Mouse (Mus musculus): ENCODE data around the gene Tmem108. TPM values are rescaled to one million over a fixed set of nuclear protein-coding genes. Genes with fewer than 3 reads are reported as not detected.

The Tmem108 gene
- total RNA-seq, 2 experiments from 2014 or later = not detected

- DNase-seq (ENCODE audit: low spot score) = no peak
Measured at GRCm38 (mm10) chr9:103636847-103637246, 124.8 kb downstream of the Tmem108 start.

GRCm38 (mm10) chr9:103628861-103629469 lies 132.7 kb downstream of the Tmem108 start:
- DNase-seq (ENCODE audit: low spot score) = no peak

- DNase-seq (ENCODE audit: low spot score) = no peak
Measured at GRCm38 (mm10) chr9:103627404-103627900, 134.2 kb downstream of the Tmem108 start.

- no peak for DNase-seq (ENCODE audit: low spot score)
Measured at GRCm38 (mm10) chr9:103626156-103626555, 135.5 kb downstream of the Tmem108 start.

DNA sequence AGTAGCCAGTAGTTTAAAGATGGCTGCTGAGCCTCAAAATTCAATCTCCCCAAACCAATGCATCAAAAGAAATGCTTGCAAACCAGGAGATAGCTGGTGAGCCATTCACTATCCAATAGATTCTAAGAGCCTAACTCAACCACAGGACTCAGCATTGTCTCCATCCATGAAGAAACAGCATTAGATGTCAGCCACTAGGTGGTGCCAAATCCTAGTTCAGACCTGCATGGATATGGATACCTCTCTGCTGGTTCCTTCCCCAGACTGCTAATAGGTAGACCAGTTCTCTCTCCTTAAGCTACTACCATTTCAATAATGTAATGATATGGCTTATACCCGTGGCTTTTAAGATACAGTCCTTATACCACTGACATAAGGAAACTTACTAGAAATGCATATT lies 137.0 kb downstream of the Tmem108 start:
- DNase-seq (ENCODE audit: low spot score) = peak; percentile 17

- no peak for DNase-seq (ENCODE audit: low spot score)
Measured at GRCm38 (mm10) chr9:103623560-103624316, 137.9 kb downstream of the Tmem108 start.

GRCm38 (mm10) chr9:103622988-103623387 lies 138.6 kb downstream of the Tmem108 start:
- DNase-seq (ENCODE audit: low spot score) = no peak

DNA sequence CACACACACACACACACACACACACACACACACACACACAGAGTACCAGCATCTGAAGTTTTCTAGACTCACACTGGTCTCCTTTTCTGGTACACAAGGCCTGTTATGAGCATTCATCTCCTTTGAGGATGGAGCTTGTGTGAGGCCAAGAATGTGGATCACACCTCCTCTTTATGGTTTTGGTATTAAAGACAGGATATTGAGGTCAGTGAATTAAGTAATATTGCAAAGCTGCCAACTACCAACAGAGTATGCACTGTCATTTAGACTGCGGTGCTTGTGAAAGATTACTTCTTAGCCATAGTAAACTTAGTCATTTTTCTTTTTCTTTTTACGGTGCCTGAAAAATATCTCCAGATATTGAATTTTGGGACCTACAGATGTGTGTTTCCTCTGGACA lies 139.8 kb downstream of the Tmem108 start:
- no peak for DNase-seq (ENCODE audit: low spot score)

DNA sequence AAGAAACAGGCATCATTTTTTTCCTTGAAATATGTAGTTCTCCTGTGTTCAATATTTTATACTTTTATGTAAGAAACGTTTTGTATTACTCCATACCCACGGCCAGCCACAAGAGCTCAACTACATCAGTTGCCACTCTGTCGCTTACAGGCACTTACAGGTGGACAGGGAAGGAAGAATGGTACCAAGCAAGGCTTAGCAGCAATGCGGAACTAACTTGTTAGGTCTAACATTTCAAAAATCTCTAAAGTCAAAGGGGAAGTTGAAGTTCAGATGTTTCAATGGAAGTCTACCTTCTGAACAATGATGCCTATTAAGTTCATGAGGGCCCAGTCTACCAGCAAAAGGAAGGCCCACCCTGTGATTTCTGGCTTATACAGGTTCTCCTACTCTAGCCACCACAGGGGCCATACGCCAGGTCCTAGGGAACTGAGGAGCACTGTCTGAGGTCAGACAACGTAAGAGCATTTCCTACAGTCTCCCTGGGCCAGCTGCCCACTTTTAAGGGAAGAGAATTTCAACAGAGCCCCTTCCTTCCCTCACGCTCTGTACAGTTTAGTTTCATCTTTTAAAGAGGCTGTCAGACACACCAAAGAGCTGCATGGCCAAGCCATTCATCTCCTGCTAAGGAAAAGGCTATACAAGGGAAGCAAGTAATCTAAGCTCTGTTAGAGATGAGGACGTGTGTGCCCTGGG lies 141.0 kb downstream of the Tmem108 start:
- no peak for DNase-seq (ENCODE audit: low spot score)

DNA sequence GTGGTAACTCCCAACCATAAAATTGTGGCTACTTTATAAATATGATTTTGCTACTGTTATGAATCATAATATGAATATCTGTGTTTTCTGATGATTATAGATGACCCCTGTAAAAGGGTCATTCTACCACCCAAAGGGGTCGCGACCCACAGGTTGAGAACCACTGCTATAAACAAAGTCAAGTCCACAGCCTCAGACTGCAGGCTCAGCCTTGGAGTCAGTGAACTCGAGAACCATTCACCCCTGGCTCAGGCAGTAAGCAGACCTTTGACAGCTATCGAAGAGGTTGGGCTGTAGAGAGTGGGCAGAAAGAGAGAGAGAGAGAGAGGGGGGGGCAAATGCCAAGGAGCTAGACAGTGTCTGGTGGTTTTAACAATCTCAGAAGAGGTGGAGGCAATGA lies 147.4 kb downstream of the Tmem108 start:
- no peak for DNase-seq (ENCODE audit: low spot score)

GRCm38 (mm10) chr9:103608161-103609058 lies 153.2 kb downstream of the Tmem108 start:
- no peak for DNase-seq (ENCODE audit: low spot score)

- DNase-seq (ENCODE audit: low spot score) = no peak
Measured at GRCm38 (mm10) chr9:103606056-103606455, 155.6 kb downstream of the Tmem108 start.

DNA sequence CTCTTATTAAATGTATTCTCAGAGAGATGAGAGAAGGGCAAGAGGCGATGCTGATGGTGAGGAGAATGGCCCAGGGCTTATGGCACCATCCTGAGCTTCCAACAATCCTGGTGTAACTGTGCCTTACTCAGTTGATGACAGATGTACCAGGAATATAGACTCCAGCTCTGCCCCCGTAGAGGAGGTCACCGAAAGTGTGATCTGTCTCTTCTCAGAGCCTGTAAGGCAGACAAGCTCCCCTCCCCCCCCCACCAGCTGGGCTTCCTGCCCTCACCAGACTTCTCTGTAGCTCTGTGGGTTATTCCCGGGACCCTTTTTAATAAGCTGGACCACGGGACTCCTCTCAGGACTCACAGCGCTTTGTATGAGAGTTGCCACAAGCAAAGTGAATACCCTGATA lies 157.8 kb downstream of the Tmem108 start:
- DNase-seq (ENCODE audit: low spot score) = no peak

DNA sequence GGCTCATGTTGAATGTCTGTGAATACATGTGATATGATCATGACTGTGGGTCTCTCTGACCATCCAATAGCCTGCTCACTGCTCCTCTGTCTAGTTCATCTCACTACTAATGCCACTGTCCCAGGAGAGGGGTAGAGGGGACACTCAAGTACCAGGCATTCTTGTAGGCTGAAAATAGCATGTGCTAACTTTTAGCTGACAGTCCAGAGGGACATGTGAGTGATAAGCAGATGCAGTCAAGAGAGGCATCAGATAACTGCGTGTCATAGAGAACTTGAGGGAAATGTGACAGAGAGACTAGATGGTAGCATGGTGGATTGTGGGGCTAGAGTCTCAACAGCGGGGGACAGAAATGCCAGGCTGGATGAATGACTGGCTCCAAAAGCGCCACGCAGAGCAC lies 159.8 kb downstream of the Tmem108 start:
- DNase-seq (ENCODE audit: low spot score) = no peak

- DNase-seq (ENCODE audit: low spot score) = no peak
Measured at GRCm38 (mm10) chr9:103600834-103601233, 160.8 kb downstream of the Tmem108 start.

- DNase-seq (ENCODE audit: low spot score) = no peak
Measured at GRCm38 (mm10) chr9:103599908-103600307, 161.7 kb downstream of the Tmem108 start.

DNA sequence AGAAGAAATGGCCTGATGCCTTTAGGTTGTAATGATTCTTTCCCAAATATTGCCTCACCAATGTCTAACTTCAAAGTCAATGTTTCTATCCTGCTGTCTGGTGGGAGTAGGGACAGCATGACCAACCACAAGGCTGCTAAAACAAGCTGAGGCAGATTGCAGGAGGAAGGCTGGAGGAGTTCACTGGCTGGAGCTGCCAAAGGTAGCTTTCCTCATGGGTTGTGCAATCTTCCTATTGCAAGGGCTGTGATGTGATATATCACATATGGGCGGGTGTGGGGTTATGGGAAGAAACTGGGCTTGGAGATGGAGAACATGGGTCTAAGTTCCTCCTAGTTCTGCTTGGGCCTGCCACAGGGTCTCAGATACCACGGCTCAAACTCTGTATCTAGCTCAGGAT lies 163.8 kb downstream of the Tmem108 start:
- no peak for DNase-seq (ENCODE audit: low spot score)

- DNase-seq (ENCODE audit: low spot score) = no peak
Measured at GRCm38 (mm10) chr9:103595190-103595837, 166.3 kb downstream of the Tmem108 start.

DNA sequence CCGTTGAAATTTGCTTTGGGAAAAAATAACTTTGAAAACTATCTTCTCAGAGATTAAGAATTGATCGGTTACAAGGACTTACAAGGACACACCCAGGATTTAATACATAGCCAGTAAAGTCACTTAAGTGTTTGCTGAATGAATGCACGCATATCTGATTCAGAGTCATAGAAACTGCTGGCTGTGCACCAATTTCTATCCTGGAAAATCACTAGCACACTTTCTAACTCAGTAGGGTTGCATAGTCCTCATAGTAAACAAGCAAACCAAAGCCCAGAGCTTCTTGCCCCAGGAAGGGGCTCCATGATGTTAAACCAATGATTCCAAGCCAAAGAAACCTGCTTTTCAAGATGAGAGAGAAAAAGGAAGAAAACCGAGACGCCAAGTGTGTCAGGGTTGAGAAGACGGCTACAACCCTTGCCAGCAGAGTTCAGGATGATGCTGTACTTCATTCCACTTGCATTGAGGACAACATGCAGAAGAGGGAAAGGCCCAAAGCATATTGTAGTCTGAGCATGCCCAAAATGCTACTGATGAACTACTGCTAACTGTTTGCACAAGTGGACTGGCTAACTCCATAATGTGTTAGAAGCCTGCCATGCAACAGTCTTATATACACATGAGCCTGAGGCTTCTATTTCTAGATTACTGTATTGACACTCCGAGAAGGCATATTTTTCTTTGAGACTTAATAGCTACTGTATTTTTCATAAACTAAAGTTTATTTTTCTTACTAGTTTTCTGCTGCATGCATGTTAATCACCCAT lies 167.0 kb downstream of the Tmem108 start:
- DNase-seq (ENCODE audit: low spot score) = no peak

- no peak for DNase-seq (ENCODE audit: low spot score)
Measured at GRCm38 (mm10) chr9:103593079-103593478, 168.6 kb downstream of the Tmem108 start.

All from gastrocnemius, adult 18-20 months (tissue).